Mouse (Mus musculus): Measurements from ENCODE around the gene Mapk12. TPM values are rescaled to one million over a fixed set of nuclear protein-coding genes. Genes with fewer than 3 reads are reported as not detected.

Mapk12 gene
- polyA plus RNA-seq, 1 experiment: 16.4 TPM

- peak overlapping the region; percentile 45 for H3K27ac ChIP-seq (ENCODE audit: insufficient read depth, low read length)
- TF ChIP-seq POLR2A (IDR thresholded peaks at IDR 0.05; ENCODE audit: low read depth, low read length) (no peak), CTCF (IDR thresholded peaks at IDR 0.05; ENCODE audit: borderline replicate concordance, insufficient read depth, low read length) (no peak)
- H3K4me1 ChIP-seq (ENCODE audit: control insufficient read depth, insufficient read depth, low read length): peaks cover 11% of the 10 kb centered on the region
- H3K4me3 ChIP-seq (ENCODE audit: insufficient read depth, low read length): peak overlapping the region; percentile 41
Measured at GRCm38 (mm10) chr15:89172276-89172935, 31.9 kb upstream of the Mapk12 start.

DNA sequence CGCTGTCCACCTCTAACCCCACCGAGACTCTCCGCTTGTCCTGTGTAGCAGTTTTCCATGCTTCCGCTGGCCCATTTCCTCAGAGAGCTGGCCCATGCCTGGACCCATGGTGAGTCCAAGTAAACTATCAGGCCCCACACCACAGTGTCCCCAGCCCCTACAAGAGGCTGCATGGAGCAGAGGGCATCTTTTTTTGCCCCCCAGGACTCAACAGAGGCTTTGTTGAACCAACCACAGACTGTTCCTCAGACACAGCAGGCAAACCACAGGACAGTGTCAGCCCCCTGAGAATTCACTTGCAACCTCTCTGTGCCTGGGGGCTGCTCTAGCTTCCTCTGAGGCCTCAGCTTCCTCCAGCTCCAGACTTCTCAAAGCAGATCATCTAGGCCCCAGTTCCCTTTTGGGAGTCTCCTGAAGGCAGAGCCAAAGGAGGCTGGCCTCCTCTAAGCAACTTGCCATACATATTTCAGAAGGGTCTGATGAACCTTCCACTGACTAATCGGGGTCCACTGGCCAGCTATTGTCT is 31.1 kb upstream of the Mapk12 start:
- Histone ChIP-seq H3K27ac (ENCODE audit: insufficient read depth, low read length) (no peak overlapping the region), H3K4me3 (ENCODE audit: insufficient read depth, low read length) (no peak overlapping the region), H3K4me1 (ENCODE audit: control insufficient read depth, insufficient read depth, low read length) (peaks cover 9% of the 10 kb centered on the region)
- no peak for TF ChIP-seq CTCF (IDR thresholded peaks at IDR 0.05; ENCODE audit: borderline replicate concordance, insufficient read depth, low read length)
- no peak for TF ChIP-seq POLR2A (IDR thresholded peaks at IDR 0.05; ENCODE audit: low read depth, low read length)

- Histone ChIP-seq H3K4me3 (ENCODE audit: insufficient read depth, low read length) (no peak overlapping the region), H3K4me1 (ENCODE audit: control insufficient read depth, insufficient read depth, low read length) (peaks cover 9% of the 10 kb centered on the region), H3K27ac (ENCODE audit: insufficient read depth, low read length) (peak overlapping the region; percentile 62)
- no peak for TF ChIP-seq POLR2A (IDR thresholded peaks at IDR 0.05; ENCODE audit: low read depth, low read length)
Measured at GRCm38 (mm10) chr15:89170102-89170501, 29.6 kb upstream of the Mapk12 start.

DNA sequence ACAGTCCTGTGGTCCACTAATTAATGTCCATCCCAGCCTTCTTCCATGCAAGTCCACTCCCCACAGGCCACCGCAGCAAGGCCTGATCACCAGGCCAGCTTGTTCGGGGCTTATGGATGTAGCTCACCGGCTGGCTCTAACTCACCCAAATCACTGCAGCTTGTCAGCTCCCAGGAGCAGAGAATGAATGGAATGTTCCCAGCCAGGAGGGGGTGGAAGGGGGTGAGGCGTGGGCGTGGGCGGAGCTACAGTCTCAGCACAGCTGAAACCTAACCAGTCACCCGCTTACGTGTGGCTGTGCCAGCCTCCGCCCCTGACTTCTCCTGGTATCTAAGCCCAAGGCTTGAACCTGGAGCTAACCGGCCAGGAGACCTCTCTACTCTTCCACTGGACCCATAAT is 28.9 kb upstream of the Mapk12 start:
- Histone ChIP-seq H3K4me1 (ENCODE audit: control insufficient read depth, insufficient read depth, low read length) (peaks cover 9% of the 10 kb centered on the region), H3K4me3 (ENCODE audit: insufficient read depth, low read length) (peak overlapping the region; percentile 31)

DNA sequence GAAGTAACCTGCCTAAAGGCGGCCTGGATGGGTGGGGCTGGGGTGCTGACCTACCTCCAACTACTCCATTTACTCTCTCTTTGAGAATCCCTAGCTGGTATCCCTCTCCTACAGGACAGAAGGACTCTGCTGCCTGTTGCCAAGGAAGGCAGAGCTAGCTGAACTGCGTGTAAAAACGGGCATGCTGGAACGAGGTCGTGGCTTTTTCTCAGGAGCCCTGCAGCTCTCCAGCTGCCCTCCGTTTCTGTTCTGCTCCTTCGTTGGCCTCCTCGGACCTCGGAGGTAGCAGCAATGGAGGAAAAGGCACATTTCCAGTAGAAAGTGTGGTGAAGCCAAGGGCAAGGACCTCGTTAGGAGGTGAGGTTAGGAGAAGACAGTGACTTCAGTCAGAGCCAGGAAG is 28.4 kb upstream of the Mapk12 start:
- Histone ChIP-seq H3K27ac (ENCODE audit: insufficient read depth, low read length) (peak overlapping the region; percentile 77), H3K4me3 (ENCODE audit: insufficient read depth, low read length) (peak overlapping the region; percentile 31), H3K4me1 (ENCODE audit: control insufficient read depth, insufficient read depth, low read length) (peaks cover 9% of the 10 kb centered on the region)
- TF ChIP-seq CTCF (IDR thresholded peaks at IDR 0.05; ENCODE audit: borderline replicate concordance, insufficient read depth, low read length) (no peak), POLR2A (IDR thresholded peaks at IDR 0.05; ENCODE audit: low read depth, low read length) (no peak)

More for the DNA sequence above, 28.9 kb upstream of the Mapk12 start:
- H3K27ac ChIP-seq (ENCODE audit: insufficient read depth, low read length): peak overlapping the region; percentile 77
- TF ChIP-seq POLR2A (IDR thresholded peaks at IDR 0.05; ENCODE audit: low read depth, low read length): peak; percentile 67
- TF ChIP-seq CTCF (IDR thresholded peaks at IDR 0.05; ENCODE audit: borderline replicate concordance, insufficient read depth, low read length): no peak

- Histone ChIP-seq H3K27ac (ENCODE audit: insufficient read depth, low read length) (no peak overlapping the region), H3K4me3 (ENCODE audit: insufficient read depth, low read length) (no peak overlapping the region), H3K4me1 (ENCODE audit: control insufficient read depth, insufficient read depth, low read length) (peaks cover 9% of the 10 kb centered on the region)
- no peak for TF ChIP-seq CTCF (IDR thresholded peaks at IDR 0.05; ENCODE audit: borderline replicate concordance, insufficient read depth, low read length)
- no peak for TF ChIP-seq POLR2A (IDR thresholded peaks at IDR 0.05; ENCODE audit: low read depth, low read length)
Measured at GRCm38 (mm10) chr15:89165478-89165877, 25.0 kb upstream of the Mapk12 start.

DNA sequence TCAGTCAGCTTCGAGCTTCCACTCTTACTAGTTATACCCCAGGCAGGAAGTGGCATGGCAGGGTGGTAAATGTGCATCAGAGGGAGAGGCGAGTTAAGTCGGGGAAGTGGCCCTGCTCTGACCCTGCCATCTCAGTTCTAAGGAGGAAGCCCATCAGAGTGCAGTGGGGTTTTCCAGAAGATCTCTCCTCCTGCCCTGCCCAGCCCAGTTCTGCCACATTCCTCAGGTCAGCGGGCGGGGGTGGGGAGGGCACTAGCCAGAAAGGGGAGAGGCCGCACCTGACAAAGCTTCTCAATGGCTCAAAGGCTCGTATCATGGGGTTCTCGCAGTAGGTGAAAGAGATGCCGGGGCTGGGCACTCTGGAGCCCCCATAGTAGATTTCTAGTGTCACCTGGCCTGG is 20.9 kb upstream of the Mapk12 start:
- TF ChIP-seq POLR2A (IDR thresholded peaks at IDR 0.05; ENCODE audit: low read depth, low read length) (no peak), CTCF (IDR thresholded peaks at IDR 0.05; ENCODE audit: borderline replicate concordance, insufficient read depth, low read length) (no peak)
- Histone ChIP-seq H3K27ac (ENCODE audit: insufficient read depth, low read length) (no peak overlapping the region), H3K4me1 (ENCODE audit: control insufficient read depth, insufficient read depth, low read length) (no peaks in the 10 kb centered on the region), H3K4me3 (ENCODE audit: insufficient read depth, low read length) (no peak overlapping the region)

GRCm38 (mm10) chr15:89158516-89158915 is 18.0 kb upstream of the Mapk12 start:
- no peak overlapping the region for H3K27ac ChIP-seq (ENCODE audit: insufficient read depth, low read length)
- TF ChIP-seq POLR2A (IDR thresholded peaks at IDR 0.05; ENCODE audit: low read depth, low read length) (no peak), CTCF (IDR thresholded peaks at IDR 0.05; ENCODE audit: borderline replicate concordance, insufficient read depth, low read length) (no peak)
- no peak overlapping the region for H3K4me3 ChIP-seq (ENCODE audit: insufficient read depth, low read length)
- H3K4me1 ChIP-seq (ENCODE audit: control insufficient read depth, insufficient read depth, low read length): no peaks in the 10 kb centered on the region

DNA sequence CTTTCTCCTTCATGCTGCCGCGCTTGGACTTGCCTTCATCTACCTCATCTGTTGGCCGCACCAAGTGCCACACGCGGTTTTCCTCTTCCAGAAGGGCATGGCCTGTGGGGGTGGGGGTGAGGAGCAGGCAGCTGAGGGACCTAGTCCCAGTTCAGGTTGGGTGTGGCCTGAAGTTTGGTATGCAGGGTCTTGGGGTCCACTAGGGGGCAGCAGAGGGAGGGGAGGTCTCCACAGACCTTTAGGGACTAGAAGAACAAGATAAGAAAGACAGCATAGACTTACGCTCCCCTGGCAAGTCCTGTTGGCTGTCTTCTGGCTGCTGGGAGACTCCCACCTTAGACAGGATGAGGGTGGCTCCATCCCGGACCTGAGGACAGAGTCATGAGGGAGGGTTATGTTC is 17.5 kb upstream of the Mapk12 start:
- peak; percentile 31; the same call in 1 of the 2 replicates for TF ChIP-seq CTCF (IDR thresholded peaks at IDR 0.05; ENCODE audit: borderline replicate concordance, insufficient read depth, low read length)
- no peak for TF ChIP-seq POLR2A (IDR thresholded peaks at IDR 0.05; ENCODE audit: low read depth, low read length)

GRCm38 (mm10) chr15:89152312-89152711 is 11.8 kb upstream of the Mapk12 start:
- TF ChIP-seq CTCF (IDR thresholded peaks at IDR 0.05; ENCODE audit: borderline replicate concordance, insufficient read depth, low read length) (no peak), POLR2A (IDR thresholded peaks at IDR 0.05; ENCODE audit: low read depth, low read length) (no peak)
- H3K27ac ChIP-seq (ENCODE audit: insufficient read depth, low read length): no peak overlapping the region
- no peaks in the 10 kb centered on the region; the same call in 1 of the 2 replicates for H3K4me1 ChIP-seq (ENCODE audit: control insufficient read depth, insufficient read depth, low read length)
- H3K4me3 ChIP-seq (ENCODE audit: insufficient read depth, low read length): no peak overlapping the region

More for the DNA sequence above, 17.5 kb upstream of the Mapk12 start:
- Histone ChIP-seq H3K4me1 (ENCODE audit: control insufficient read depth, insufficient read depth, low read length) (no peaks in the 10 kb centered on the region), H3K27ac (ENCODE audit: insufficient read depth, low read length) (no peak overlapping the region), H3K4me3 (ENCODE audit: insufficient read depth, low read length) (no peak overlapping the region)

All from embryonic fibroblast, embryonic 13.5 days (primary cell).